Mouse (Mus musculus): ENCODE measurements around the gene Sdhaf1. TPM values are rescaled to one million over a fixed set of nuclear protein-coding genes. Genes with fewer than 3 reads are reported as not detected.

Sdhaf1 gene
- total RNA-seq (2023): 6.2 TPM

DNA sequence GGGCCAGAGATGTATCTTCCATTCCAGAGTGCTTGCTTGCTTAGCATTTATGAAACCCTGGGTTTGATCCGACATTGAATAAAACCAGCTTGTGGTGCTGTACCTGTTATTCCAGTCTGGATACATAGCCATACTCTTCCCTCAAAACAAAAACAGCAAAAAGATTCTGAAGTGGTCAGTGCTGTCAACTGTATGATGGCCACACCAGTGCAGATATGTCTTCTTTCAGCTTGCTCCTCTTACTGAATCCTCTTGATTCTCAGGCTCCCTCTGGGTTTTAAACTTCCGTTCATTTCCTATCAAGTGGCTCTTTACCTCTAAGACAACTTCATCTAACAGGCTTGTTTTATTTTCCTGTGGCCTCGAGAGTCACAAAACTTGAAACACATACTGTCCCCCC lies at the start of gene Sdhaf1:
Gene Sdhaf1 (minus strand): TSS at position 101 of the 400 bp plus-strand sequence.

DNA sequence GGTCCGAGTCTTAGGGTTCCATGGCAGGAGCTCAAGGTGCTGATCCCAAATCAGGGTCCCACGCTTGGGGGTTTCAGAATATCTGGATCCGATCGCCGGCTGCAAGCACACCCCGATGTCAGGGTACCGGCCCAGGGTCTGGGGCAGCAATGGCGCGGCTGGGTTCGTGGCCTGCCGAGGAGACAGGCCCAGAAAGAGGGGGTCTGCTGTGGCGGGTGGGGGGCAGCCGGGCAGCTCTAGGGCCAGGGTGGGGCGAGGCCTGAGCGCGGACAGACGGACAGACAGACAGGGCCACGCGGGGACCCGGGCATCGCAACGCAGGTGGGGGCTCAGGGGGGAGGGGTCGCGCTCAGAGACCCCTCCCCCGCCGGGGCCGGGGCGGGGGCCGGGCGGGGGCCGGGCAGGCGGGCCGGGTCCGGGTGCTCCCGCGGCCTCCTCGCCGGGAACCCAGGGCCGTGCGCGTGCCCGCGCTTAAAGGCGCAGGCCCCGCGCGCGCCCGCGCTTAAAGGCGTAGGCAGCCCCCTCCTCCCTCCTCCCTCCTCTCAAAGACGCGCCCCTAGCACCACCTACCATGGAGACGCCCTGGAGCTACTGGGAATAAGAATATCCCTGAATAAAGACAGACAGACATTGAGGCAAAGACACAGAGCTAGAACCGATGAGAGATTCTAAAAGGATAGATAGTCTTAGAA lies 39.1 kb upstream of the Sdhaf1 start, which contains the start of gene Lrfn3:
Gene Lrfn3 (minus strand): TSS at position 121 of the 692 bp plus-strand sequence.

DNA sequence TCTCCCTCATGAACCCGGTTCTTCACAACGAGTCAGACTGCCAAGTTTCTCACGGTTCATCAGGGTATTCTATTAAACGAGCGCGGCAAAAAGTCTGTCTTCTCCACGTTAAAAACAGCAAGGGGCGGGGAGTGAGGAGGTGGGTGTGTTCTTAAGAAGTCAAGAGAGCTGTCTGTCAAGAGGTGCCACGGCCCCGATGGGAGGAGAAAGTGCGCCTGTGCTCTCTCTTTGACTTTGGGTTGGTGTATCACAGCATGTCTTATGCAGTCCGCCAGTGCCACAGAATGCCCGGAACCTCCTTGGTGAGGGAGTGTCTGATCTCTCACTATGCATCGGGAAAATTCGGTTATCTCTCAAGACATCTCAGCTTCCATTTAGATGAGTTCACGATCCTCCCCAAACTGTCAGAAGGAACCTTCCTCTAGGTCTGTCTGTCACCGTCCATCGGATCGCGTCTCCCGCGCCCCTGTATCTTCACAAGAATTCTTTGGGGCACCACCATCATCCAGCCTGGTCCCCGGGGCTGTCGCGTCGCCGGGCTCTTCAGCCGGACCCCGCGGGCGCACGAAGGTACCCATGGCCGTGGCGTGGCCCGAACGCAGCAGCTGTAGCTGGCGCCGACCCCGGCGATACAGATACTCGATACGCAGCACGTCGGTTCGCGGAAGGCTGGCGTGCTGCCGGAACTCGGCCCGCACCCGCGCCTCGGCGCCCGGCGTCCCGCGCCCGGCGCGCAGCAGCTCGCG lies 2.0 kb downstream of the Sdhaf1 start, which contains the start of gene E130208F15Rik:
Gene E130208F15Rik (plus strand): TSS at position 202 of the 746 bp plus-strand sequence.

DNA sequence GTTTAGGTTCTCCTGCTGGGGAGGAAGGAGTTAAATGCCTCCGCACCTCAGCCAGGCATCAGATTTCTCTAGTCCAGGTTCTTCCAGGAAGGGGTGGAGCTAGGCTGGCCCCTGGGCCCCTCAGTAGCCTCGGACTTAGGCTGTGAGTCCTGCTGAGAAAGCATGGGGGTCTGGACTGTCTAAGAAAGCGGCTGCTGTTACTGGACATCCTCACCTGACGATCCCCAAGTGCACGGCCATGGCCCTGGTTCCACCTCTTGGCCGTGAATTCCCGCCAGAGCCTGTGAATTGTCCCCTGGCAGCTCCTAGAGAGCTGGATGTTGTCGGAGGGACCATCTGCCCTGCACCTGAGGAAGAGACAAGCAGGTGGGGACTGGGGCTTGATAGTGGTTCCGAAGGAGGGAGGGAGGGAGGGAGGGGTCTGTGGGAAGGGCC lies 9.0 kb downstream of the Sdhaf1 start, which contains the start of gene Syne4:
Gene Syne4 (plus strand): TSS at position 87 of the 435 bp plus-strand sequence.

DNA sequence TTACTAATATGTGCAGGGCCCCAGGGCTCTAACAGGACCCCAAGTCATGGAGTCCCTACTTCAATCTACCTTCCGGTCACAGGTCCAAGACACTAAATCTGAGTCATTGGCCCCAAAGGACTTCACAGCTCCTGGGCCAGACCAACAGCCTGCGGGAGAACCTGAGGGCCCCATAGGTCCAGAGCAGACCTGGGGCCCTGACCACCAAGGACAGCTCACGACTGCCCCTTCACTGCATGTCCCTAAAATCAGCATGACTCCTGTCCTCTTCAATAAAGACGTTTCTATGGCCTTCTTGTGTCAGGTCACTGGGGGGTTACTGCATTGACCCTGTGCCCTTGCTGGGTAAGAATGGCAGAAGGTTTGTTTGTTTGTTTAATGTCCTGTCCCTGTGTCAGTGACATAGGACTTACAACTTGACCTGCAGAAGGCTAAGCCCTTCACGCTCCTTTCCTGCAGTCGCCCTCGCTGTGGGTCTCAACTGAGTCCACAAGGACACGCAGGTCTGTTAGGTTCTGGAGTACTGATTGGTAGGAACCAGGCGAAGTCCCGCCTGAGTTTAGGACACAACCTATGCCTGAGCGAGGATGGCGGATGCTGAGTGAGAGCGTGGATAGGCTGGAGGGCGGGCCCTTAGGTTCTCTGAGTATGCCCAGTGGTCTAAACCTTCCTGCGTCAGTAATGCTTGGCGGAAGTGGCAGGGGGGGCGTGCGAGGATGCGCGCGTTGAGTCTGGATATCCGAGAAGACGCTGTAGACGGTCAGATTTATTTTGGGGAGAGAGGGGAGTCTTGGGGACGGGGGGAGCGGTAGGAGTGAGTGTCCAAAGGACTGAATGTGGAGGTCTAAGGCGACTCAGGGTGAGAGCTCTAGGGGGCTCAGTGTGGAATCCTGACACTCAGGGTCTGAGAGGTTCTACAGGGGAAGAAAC lies 15.4 kb downstream of the Sdhaf1 start, which contains the start of gene Alkbh6:
Gene Alkbh6 (plus strand): TSS at position 642 of the 930 bp plus-strand sequence.

DNA sequence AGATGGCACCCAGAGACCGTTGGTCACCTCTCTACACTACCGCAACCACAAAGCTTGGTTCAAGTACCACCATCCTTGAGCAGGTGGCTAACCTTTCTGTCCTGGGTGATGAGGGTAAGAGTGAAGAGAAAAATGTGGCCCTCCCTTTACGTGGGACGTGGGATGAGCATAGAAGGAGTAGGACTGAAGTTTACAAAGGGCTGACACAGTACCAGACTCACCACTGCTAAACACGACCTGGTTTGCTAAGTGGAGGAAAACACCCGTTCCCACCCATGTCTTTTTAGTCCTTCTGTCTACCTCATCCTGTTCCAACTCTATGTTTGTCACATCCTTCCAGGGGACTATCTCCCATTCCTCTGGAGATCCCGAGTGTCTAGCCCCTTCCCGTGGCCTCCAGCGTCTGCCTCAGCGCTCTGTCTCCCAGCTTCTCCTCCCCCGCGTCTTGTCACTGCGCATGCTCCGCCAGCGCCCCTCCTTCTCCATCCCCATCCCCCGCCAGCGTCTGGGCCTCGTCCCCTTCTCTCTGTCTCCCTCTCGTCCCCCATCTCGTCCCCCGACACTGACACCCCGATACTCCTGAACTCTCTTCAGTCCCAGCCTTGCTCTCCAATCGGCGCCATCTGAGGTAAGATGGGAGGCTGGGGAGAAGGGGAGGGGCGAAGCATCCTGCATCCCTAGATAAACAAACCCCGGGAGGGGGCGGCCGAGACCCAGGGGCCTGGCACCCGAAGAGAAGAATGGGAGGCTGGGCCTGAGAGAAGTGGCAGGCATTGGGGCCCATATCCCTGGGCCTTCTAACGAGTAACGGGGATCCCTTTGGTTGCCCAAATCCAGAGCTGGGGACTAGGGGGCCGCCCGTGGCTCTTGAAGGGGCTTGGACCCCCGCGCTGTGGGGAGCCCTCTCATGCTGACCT lies 32.2 kb downstream of the Sdhaf1 start, which contains the start of gene Clip3:
Gene Clip3 (plus strand): TSS at position 514 of the 917 bp plus-strand sequence.

DNA sequence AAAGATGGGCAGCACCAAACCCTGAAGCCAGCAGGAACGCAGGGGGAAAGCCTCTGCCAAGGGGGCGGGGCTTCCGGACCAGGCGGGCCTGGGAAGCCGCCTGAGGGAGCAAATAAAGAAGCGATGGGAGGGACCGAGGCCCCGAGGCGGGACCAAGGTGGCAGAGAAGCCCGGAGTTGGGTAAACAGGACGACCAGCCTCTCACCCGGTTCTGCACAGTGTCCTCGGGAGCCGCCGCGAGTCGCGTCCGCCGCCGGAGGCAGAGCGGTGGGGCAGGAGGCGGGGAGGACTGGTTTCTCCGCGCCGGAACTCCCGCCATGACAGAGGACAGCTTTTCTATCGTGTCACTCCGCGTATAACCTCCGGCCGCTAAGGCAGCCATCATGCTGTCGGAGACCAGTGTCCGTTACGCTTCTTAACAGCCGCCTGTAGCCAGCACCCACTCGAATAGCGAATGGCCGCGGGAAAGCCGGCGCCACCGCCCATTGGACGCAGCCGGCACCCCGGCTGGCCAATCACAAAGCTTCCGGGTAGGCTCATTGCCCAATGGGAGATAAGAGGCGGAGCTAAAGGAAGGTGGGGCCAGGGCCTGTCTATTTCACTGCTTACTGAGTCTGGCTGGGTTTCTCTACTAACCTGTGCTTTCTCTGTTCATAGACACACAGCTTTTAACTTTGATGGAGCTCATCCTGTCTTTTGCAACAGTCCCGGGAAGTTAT lies 43.6 kb downstream of the Sdhaf1 start, which contains the start of the genes Thap8 and Wdr62:
Gene Thap8 (plus strand): TSS at position 144 of the 719 bp plus-strand sequence.
Gene Wdr62 (minus strand): TSS at position 469 of the 719 bp plus-strand sequence.

Other genes starting within 250 kb of the Sdhaf1 start
- not detected for gene Gm26920, start 233.5 kb downstream of the Sdhaf1 start, total RNA-seq (2023)
- 13.1 TPM for gene Zfp566, start 233.4 kb downstream of the Sdhaf1 start, total RNA-seq (2023)
- 58.2 TPM for gene Zfp260, start 229.1 kb downstream of the Sdhaf1 start, total RNA-seq (2023)
- 14.2 TPM for gene Zfp382, start 202.0 kb downstream of the Sdhaf1 start, total RNA-seq (2023)
- 41.8 TPM for gene Zfp146, start 154.1 kb downstream of the Sdhaf1 start, total RNA-seq (2023)
- gene Cox7a1, start 139.8 kb downstream of the Sdhaf1 start, total RNA-seq (2023): not detected
- 114 TPM for gene Capns1, start 125.1 kb downstream of the Sdhaf1 start, total RNA-seq (2023)
- gene Polr2i, start 91.9 kb downstream of the Sdhaf1 start, total RNA-seq (2023): 27.1 TPM
- gene Tbcb, start 91.6 kb downstream of the Sdhaf1 start, total RNA-seq (2023): 22.8 TPM
- gene Ovol3, start 88.2 kb downstream of the Sdhaf1 start, total RNA-seq (2023): not detected
- 1.4 TPM for gene Thap8, start 43.8 kb downstream of the Sdhaf1 start, total RNA-seq (2023)
- gene Wdr62, start 43.5 kb downstream of the Sdhaf1 start, total RNA-seq (2023): 5.0 TPM
- not detected for gene Clip3, start 32.2 kb downstream of the Sdhaf1 start, total RNA-seq (2023)
- 39.5 TPM for gene Alkbh6, start 15.2 kb downstream of the Sdhaf1 start, total RNA-seq (2023)
- 4.1 TPM for gene Syne4, start 9.1 kb downstream of the Sdhaf1 start, total RNA-seq (2023)
- 2.1 TPM for gene E130208F15Rik, start 2.2 kb downstream of the Sdhaf1 start, total RNA-seq (2023)
- gene Lrfn3, start 38.9 kb upstream of the Sdhaf1 start, total RNA-seq (2023): not detected
- gene Tyrobp, start 89.9 kb upstream of the Sdhaf1 start, total RNA-seq (2023): 21.2 TPM
- gene Hcst, start 96.0 kb upstream of the Sdhaf1 start, total RNA-seq (2023): 181 TPM
- gene Nfkbid, start 97.8 kb upstream of the Sdhaf1 start, total RNA-seq (2023): 60.6 TPM
- 0.37 TPM for gene Aplp1, start 121.6 kb upstream of the Sdhaf1 start, total RNA-seq (2023)
- gene Kirrel2, start 133.8 kb upstream of the Sdhaf1 start, total RNA-seq (2023): not detected
- gene Nphs1, start 134.4 kb upstream of the Sdhaf1 start, total RNA-seq (2023): not detected
- gene Prodh2, start 169.7 kb upstream of the Sdhaf1 start, total RNA-seq (2023): not detected
- 7.0 TPM for gene Arhgap33, start 211.2 kb upstream of the Sdhaf1 start, total RNA-seq (2023)
- gene Hspb6, start 228.3 kb upstream of the Sdhaf1 start, total RNA-seq (2023): 4.1 TPM
- 11.5 TPM for gene Proser3, start 228.4 kb upstream of the Sdhaf1 start, total RNA-seq (2023)
- 39.9 TPM for gene Lin37, start 235.9 kb upstream of the Sdhaf1 start, total RNA-seq (2023)
- 77.5 TPM for gene U2af1l4, start 239.4 kb upstream of the Sdhaf1 start, total RNA-seq (2023)
- 30.1 TPM for gene Gm49396, start 239.4 kb upstream of the Sdhaf1 start, total RNA-seq (2023)
- gene Psenen, start 239.7 kb upstream of the Sdhaf1 start, total RNA-seq (2023): 104 TPM
- gene Igflr1, start 241.5 kb upstream of the Sdhaf1 start, total RNA-seq (2023): 48.2 TPM

All from CD8-positive naive resting alpha-beta T cell, adult 57 days (primary cell).